Mouse (Mus musculus): ENCODE measurements around the gene Slc26a1. TPM values are rescaled to one million over a fixed set of nuclear protein-coding genes. Genes with fewer than 3 reads are reported as not detected.

The Slc26a1 gene
- total and polyA plus RNA-seq, 3 experiments, result 29.6 to 31.2 TPM; not detected in 1

GRCm38 (mm10) chr5:108645651-108646342, 29.6 kb downstream of the Slc26a1 start:
- H3K4me1 ChIP-seq (ENCODE audit: control insufficient read depth in 1 of 2, insufficient read depth in 2 of 2, low read length in 2 of 2), result no peaks in the 10 kb centered on the region
- H3K36me3 ChIP-seq (ENCODE audit: control insufficient read depth in 1 of 2, insufficient read depth in 2 of 2, low read length in 2 of 2), result peaks cover 0 to 5% of the 10 kb centered on the region in 2 experiments; a peak in 1 of 4 replicates
- no peaks in the 10 kb centered on the region for H3K27me3 ChIP-seq (ENCODE audit: control insufficient read depth in 1 of 2, insufficient read depth in 2 of 2, low read length in 2 of 2)
- DNase-seq (ENCODE audit: low read depth, low spot score), result no peak
- H3K9ac ChIP-seq (ENCODE audit: control insufficient read depth, low read depth, low read length, poor library complexity, severe bottlenecking), result no peak overlapping the region
- no peaks in the 10 kb centered on the region for H3K79me2 ChIP-seq (ENCODE audit: control insufficient read depth, insufficient read depth, low read length, poor library complexity)
- no peaks in the 10 kb centered on the region for H3K9me3 ChIP-seq (replicated peaks; ENCODE audit: insufficient read depth, low read length)
- no peak; the same call in 1 of the 2 replicates for TF ChIP-seq POLR2AphosphoS5 (IDR thresholded peaks at IDR 0.05; ENCODE audit: borderline replicate concordance, low read depth, low read length)
- TF ChIP-seq SMC3 (IDR thresholded peaks at IDR 0.05; ENCODE audit: low read depth, low read length), result no peak
- no peak for TF ChIP-seq JUND (IDR thresholded peaks at IDR 0.05; ENCODE audit: low read depth, low read length)
- no peak for TF ChIP-seq USF2 (IDR thresholded peaks at IDR 0.05; ENCODE audit: borderline replicate concordance in 1 of 2, insufficient read depth in 1 of 2, low read depth in 1 of 2, low read length in 2 of 2)
- no peak for TF ChIP-seq USF1 (IDR thresholded peaks at IDR 0.05; ENCODE audit: low read depth, low read length)
- no peak for TF ChIP-seq TBP (IDR thresholded peaks at IDR 0.05; ENCODE audit: low read depth, low read length)
- no peak for TF ChIP-seq MXI1 (IDR thresholded peaks at IDR 0.05; ENCODE audit: low read depth, low read length)
- no peak overlapping the region for H3K27ac ChIP-seq (ENCODE audit: control insufficient read depth, low read depth, low read length)
- no peak overlapping the region for H3K4me3 ChIP-seq (ENCODE audit: control insufficient read depth in 1 of 2, insufficient read depth in 1 of 2, low read depth in 2 of 2, low read length in 2 of 2)

- no peak overlapping the region for H3K4me3 ChIP-seq (ENCODE audit: control insufficient read depth in 1 of 2, insufficient read depth in 1 of 2, low read depth in 2 of 2, low read length in 2 of 2)
- no peak overlapping the region for H3K9ac ChIP-seq (ENCODE audit: control insufficient read depth, low read depth, low read length, poor library complexity, severe bottlenecking)
- peaks cover 0 to 3% of the 10 kb centered on the region in 2 experiments; a peak in 1 of 4 replicates for H3K36me3 ChIP-seq (ENCODE audit: control insufficient read depth in 1 of 2, insufficient read depth in 2 of 2, low read length in 2 of 2)
- H3K27ac ChIP-seq (ENCODE audit: control insufficient read depth, low read depth, low read length), result no peak overlapping the region
- H3K27me3 ChIP-seq (ENCODE audit: control insufficient read depth in 1 of 2, insufficient read depth in 2 of 2, low read length in 2 of 2), result no peaks in the 10 kb centered on the region
- H3K4me1 ChIP-seq (ENCODE audit: control insufficient read depth in 1 of 2, insufficient read depth in 2 of 2, low read length in 2 of 2), result no peaks in the 10 kb centered on the region
- TF ChIP-seq ZC3H11A (IDR thresholded peaks at IDR 0.05; ENCODE audit: low read depth, low read length) (no peak), ZKSCAN1 (IDR thresholded peaks at IDR 0.05; ENCODE audit: low read depth, low read length) (no peak), USF2 (IDR thresholded peaks at IDR 0.05; ENCODE audit: borderline replicate concordance in 1 of 2, insufficient read depth in 1 of 2, low read depth in 1 of 2, low read length in 2 of 2) (no peak), POLR2AphosphoS2 (IDR thresholded peaks at IDR 0.05; ENCODE audit: low read length) (no peak), MAZ (IDR thresholded peaks at IDR 0.05; ENCODE audit: low read depth, low read length) (no peak), ETS1 (IDR thresholded peaks at IDR 0.05; ENCODE audit: low read depth, low read length) (peak; percentile 29; the same call in 1 of the 2 replicates), GATA1 (IDR thresholded peaks at IDR 0.05; ENCODE audit: low read depth, low read length) (0 out of 2 replicates have a peak, but pooled peaks have one; percentile 29), TAL1 (IDR thresholded peaks at IDR 0.05; ENCODE audit: low read length) (no peak)
- no peaks in the 10 kb centered on the region for H3K79me2 ChIP-seq (ENCODE audit: control insufficient read depth, insufficient read depth, low read length, poor library complexity)
- no peaks in the 10 kb centered on the region for H3K9me3 ChIP-seq (replicated peaks; ENCODE audit: insufficient read depth, low read length)
- DNase-seq (ENCODE audit: low read depth, low spot score), result no peak
Measured at GRCm38 (mm10) chr5:108643674-108644073, 31.7 kb downstream of the Slc26a1 start.
